Mouse (Mus musculus) hindbrain, embryonic 16.5 days (tissue): ENCODE data around the gene Zfp36l1. TPM values are rescaled to one million over a fixed set of nuclear protein-coding genes. Genes with fewer than 3 reads are reported as not detected.

Experiments
- ATAC-seq: fragments of 200-750 bp; cut with Nextera tagmentation; 2 replicates; pipeline ENCODE4 v1.8.0; 2017; ENCODE audit warnings: moderate TSS enrichment, moderate library complexity
- H3K27ac ChIP-seq: fragments of 300-500 bp; sonication (generic); 2 replicates; pipeline ENCODE4 v1.5.1; 2014; ENCODE audit warnings: low read depth, mild to moderate bottlenecking, control low read depth, low read length, moderate library complexity
- H3K27me3 ChIP-seq: fragments of 300-500 bp; sonication (generic); replicated peaks from 2 replicates; pipeline ENCODE4 v1.6.1; 2014; ENCODE audit warnings: low read length; ENCODE audit not compliant: control insufficient read depth, insufficient read depth
- H3K36me3 ChIP-seq: fragments of 300-500 bp; sonication (generic); 2 replicates; pipeline ENCODE4 v1.6.1; 2014; ENCODE audit warnings: mild to moderate bottlenecking, low read length, moderate library complexity, mixed read lengths; ENCODE audit not compliant: control insufficient read depth, insufficient read depth
- H3K4me1 ChIP-seq: fragments of 300-500 bp; sonication (generic); 2 replicates; pipeline ENCODE4 v1.6.1; 2014; ENCODE audit warnings: low read depth, low read length; ENCODE audit not compliant: control insufficient read depth, insufficient read depth
- H3K4me2 ChIP-seq: fragments of 300-500 bp; sonication (generic); 2 replicates; pipeline ENCODE4 v1.6.1; 2014; ENCODE audit warnings: mild to moderate bottlenecking, low read length, control low read depth, moderate library complexity
- H3K4me3 ChIP-seq: fragments of 300-500 bp; sonication (generic); 2 replicates; pipeline ENCODE4 v1.5.1; 2014; ENCODE audit warnings: mild to moderate bottlenecking, low read length, control low read depth, moderate library complexity
- H3K9ac ChIP-seq: fragments of 300-500 bp; sonication (generic); 2 replicates; pipeline ENCODE4 v1.6.1; 2014; ENCODE audit warnings: low read depth, mild to moderate bottlenecking, control low read depth, low read length, moderate library complexity
- H3K9me3 ChIP-seq: fragments of 300-500 bp; sonication (generic); 2 replicates; pipeline ENCODE4 v1.6.1; 2014; ENCODE audit warnings: mild to moderate bottlenecking, low read length, moderate library complexity; ENCODE audit not compliant: control insufficient read depth
- WGBS: fragments of 180-500 bp; shearing (Covaris S2); extraction: QIAGEN DNeasy Blood & Tissue Kit; methylation state at CpG from one replicate; pipeline ENCODE4 v1.1.7; 2014; 5-methylcytosine and 5-hydroxymethylcytosine counted together
- polyA plus RNA-seq: library from polyadenylated mRNA; unstranded; fragments of >200 nt; fragmentation: Nextera tagmentation; extraction: Ambion mirVana; gene quantifications from 2 replicates; pipeline ENCODE4 v1.2.1, GENCODE M21; 2015

The Zfp36l1 gene
- polyA plus RNA-seq, 1 experiment from 2014 or later, result 38.0 TPM

GRCm38 (mm10) chr12:80106896-80107667, 5.7 kb downstream of the Zfp36l1 start:
- no peaks in the 10 kb centered on the region; the same call in 1 of the 2 replicates for H3K27me3 ChIP-seq
- ATAC-seq, result no peak
- H3K9ac ChIP-seq, result no peak overlapping the region
- H3K4me1 ChIP-seq, result peaks cover 2% of the 10 kb centered on the region
- no peak overlapping the region for H3K27ac ChIP-seq
- H3K4me2 ChIP-seq, result no peak overlapping the region
- 0 out of 2 replicates have a peak, but pooled peaks cover 3% of the 10 kb centered on the region for H3K9me3 ChIP-seq
- 95% methylated on average over 3 of the region's 3 CpGs for WGBS
- H3K36me3 ChIP-seq, result no peaks in the 10 kb centered on the region
- no peak overlapping the region for H3K4me3 ChIP-seq

GRCm38 (mm10) chr12:80106138-80106895, 6.5 kb downstream of the Zfp36l1 start:
- Histone ChIP-seq H3K4me1 (peaks cover 2% of the 10 kb centered on the region), H3K9ac (no peak overlapping the region), H3K27ac (no peak overlapping the region), H3K9me3 (0 out of 2 replicates have a peak, but pooled peaks cover 3% of the 10 kb centered on the region), H3K36me3 (no peaks in the 10 kb centered on the region), H3K4me2 (no peak overlapping the region), H3K27me3 (no peaks in the 10 kb centered on the region; the same call in 1 of the 2 replicates), H3K4me3 (no peak overlapping the region)
- WGBS, result 80% methylated on average over 4 of the region's 4 CpGs
- no peak for ATAC-seq

- Histone ChIP-seq H3K27me3 (no peaks in the 10 kb centered on the region), H3K4me1 (no peaks in the 10 kb centered on the region), H3K4me3 (no peak overlapping the region), H3K9me3 (0 out of 2 replicates have a peak, but pooled peaks cover 3% of the 10 kb centered on the region), H3K4me2 (no peak overlapping the region), H3K9ac (no peak overlapping the region), H3K27ac (no peak overlapping the region), H3K36me3 (no peaks in the 10 kb centered on the region)
- ATAC-seq, result no peak
- WGBS, result 67% methylated on average over 5 of the region's 5 CpGs
Measured at GRCm38 (mm10) chr12:80103521-80103973, 9.3 kb downstream of the Zfp36l1 start.

GRCm38 (mm10) chr12:80103089-80103488, 9.7 kb downstream of the Zfp36l1 start:
- H3K4me2 ChIP-seq, result no peak overlapping the region
- H3K27ac ChIP-seq, result no peak overlapping the region
- 82% methylated on average over 4 of the region's 4 CpGs for WGBS
- 0 out of 2 replicates have a peak, but pooled peaks cover 3% of the 10 kb centered on the region for H3K9me3 ChIP-seq
- no peaks in the 10 kb centered on the region for H3K4me1 ChIP-seq
- no peak overlapping the region for H3K9ac ChIP-seq
- no peak for ATAC-seq
- no peak overlapping the region for H3K4me3 ChIP-seq
- H3K27me3 ChIP-seq, result no peaks in the 10 kb centered on the region
- no peaks in the 10 kb centered on the region for H3K36me3 ChIP-seq

GRCm38 (mm10) chr12:80098825-80099224, 14.0 kb downstream of the Zfp36l1 start:
- Histone ChIP-seq H3K27me3 (no peaks in the 10 kb centered on the region), H3K27ac (no peak overlapping the region), H3K9me3 (no peaks in the 10 kb centered on the region), H3K4me3 (no peak overlapping the region), H3K36me3 (no peaks in the 10 kb centered on the region), H3K9ac (no peak overlapping the region), H3K4me1 (no peaks in the 10 kb centered on the region), H3K4me2 (no peak overlapping the region)
- no peak for ATAC-seq
- WGBS, result 100% methylated on average over 1 of the region's 1 CpGs

GRCm38 (mm10) chr12:80096734-80097133, 16.1 kb downstream of the Zfp36l1 start:
- Histone ChIP-seq H3K27ac (no peak overlapping the region), H3K36me3 (no peaks in the 10 kb centered on the region), H3K4me2 (no peak overlapping the region), H3K4me1 (no peaks in the 10 kb centered on the region), H3K9ac (no peak overlapping the region), H3K9me3 (no peaks in the 10 kb centered on the region), H3K27me3 (no peaks in the 10 kb centered on the region), H3K4me3 (no peak overlapping the region)
- 84% methylated on average over 6 of the region's 6 CpGs for whole genome bisulfite sequencing
- no peak for ATAC-seq

- H3K9ac ChIP-seq, result no peak overlapping the region
- no peaks in the 10 kb centered on the region for H3K27me3 ChIP-seq
- no peak overlapping the region for H3K4me3 ChIP-seq
- no peaks in the 10 kb centered on the region for H3K4me1 ChIP-seq
- no peak for ATAC-seq
- H3K27ac ChIP-seq, result no peak overlapping the region
- H3K36me3 ChIP-seq, result no peaks in the 10 kb centered on the region
- no peak overlapping the region for H3K4me2 ChIP-seq
- no peaks in the 10 kb centered on the region for H3K9me3 ChIP-seq
Measured at GRCm38 (mm10) chr12:80092787-80093186, 20.0 kb downstream of the Zfp36l1 start.

GRCm38 (mm10) chr12:80091080-80091479, 21.7 kb downstream of the Zfp36l1 start:
- Histone ChIP-seq H3K36me3 (no peaks in the 10 kb centered on the region), H3K27ac (no peak overlapping the region)

GRCm38 (mm10) chr12:80090529-80090928, 22.3 kb downstream of the Zfp36l1 start:
- H3K4me1 ChIP-seq, result no peaks in the 10 kb centered on the region
- H3K27me3 ChIP-seq, result no peaks in the 10 kb centered on the region
- no peaks in the 10 kb centered on the region for H3K9me3 ChIP-seq
- 79% methylated on average over 5 of the region's 5 CpGs for WGBS
- H3K36me3 ChIP-seq, result no peaks in the 10 kb centered on the region
- H3K4me3 ChIP-seq, result no peak overlapping the region
- no peak overlapping the region for H3K9ac ChIP-seq
- no peak overlapping the region for H3K4me2 ChIP-seq
- ATAC-seq, result no peak
- H3K27ac ChIP-seq, result no peak overlapping the region

More at GRCm38 (mm10) chr12:80091080-80091479, 21.7 kb downstream of the Zfp36l1 start:
- H3K4me1 ChIP-seq, result no peaks in the 10 kb centered on the region
- ATAC-seq, result no peak
- WGBS, result 58% methylated on average over 8 of the region's 8 CpGs
- no peak overlapping the region for H3K9ac ChIP-seq
- no peaks in the 10 kb centered on the region for H3K9me3 ChIP-seq
- no peak overlapping the region for H3K4me2 ChIP-seq
- H3K4me3 ChIP-seq, result no peak overlapping the region
- no peaks in the 10 kb centered on the region for H3K27me3 ChIP-seq
